Mouse (Mus musculus) small intestine, adult 2 months (tissue): Measurements from ENCODE around the gene Hesx1. TPM values are rescaled to one million over a fixed set of nuclear protein-coding genes. Genes with fewer than 3 reads are reported as not detected.

Source experiments
- H3K27ac ChIP-seq: fragments of 200-500 bp; 2 replicates; pipeline ENCODE4 v1.5.1; 2012; ENCODE audit warnings: low read depth, low read length, control low read depth, inconsistent platforms; ENCODE audit not compliant: insufficient read depth
- H3K27me3 ChIP-seq: fragments of 200-500 bp; 2 replicates; pipeline ENCODE4 v1.6.1; 2012; ENCODE audit warnings: mild to moderate bottlenecking, moderate library complexity, low read length, inconsistent platforms; ENCODE audit not compliant: control insufficient read depth, insufficient read depth
- H3K36me3 ChIP-seq: fragments of 200-500 bp; 2 replicates; pipeline ENCODE4 v1.6.1; 2012; ENCODE audit warnings: mild to moderate bottlenecking, low read length, control low read depth, inconsistent platforms; ENCODE audit not compliant: control insufficient read depth, insufficient read depth
- H3K4me1 ChIP-seq: fragments of 200-500 bp; 2 replicates; pipeline ENCODE4 v1.6.1; 2012; ENCODE audit warnings: low read length, inconsistent platforms, mixed read lengths; ENCODE audit not compliant: control insufficient read depth, insufficient read depth, insufficient read length
- H3K4me3 ChIP-seq: fragments of 200-500 bp; 2 replicates; pipeline ENCODE4 v1.5.1; 2012; ENCODE audit warnings: low read depth, mild to moderate bottlenecking, control low read depth, inconsistent platforms, low read length, moderate library complexity
- CTCF ChIP-seq: fragments of 200-500 bp; IDR thresholded peaks from 2 replicates; pipeline ENCODE4 v1.5.1; 2012; ENCODE audit warnings: low read depth, mild to moderate bottlenecking, control low read depth, inconsistent platforms, low read length, moderate library complexity, mixed read lengths; ENCODE audit not compliant: insufficient replicate concordance, insufficient read length; ENCODE audit errors: extremely low read depth
- POLR2A ChIP-seq: fragments of 200-500 bp; IDR thresholded peaks from 2 replicates; pipeline ENCODE4 v1.6.1; 2012; ENCODE audit warnings: low read depth, mild to moderate bottlenecking, control low read depth, inconsistent platforms, low read length, moderate library complexity
- WGBS: fragments of 180-500 bp; shearing (Covaris S2); methylation state at CpG from one replicate; pipeline ENCODE4 v1.1.7; 2018; 5-methylcytosine and 5-hydroxymethylcytosine counted together
- polyA plus RNA-seq: library from polyadenylated mRNA; depleted of rRNA; stranded (reverse); fragments of >200 nt; gene quantifications from 2 replicates; pipeline ENCODE4 v1.2.3, GENCODE M21; 2012; rRNA removed

Gene Hesx1
- polyA plus RNA-seq, 1 experiment: not detected

DNA sequence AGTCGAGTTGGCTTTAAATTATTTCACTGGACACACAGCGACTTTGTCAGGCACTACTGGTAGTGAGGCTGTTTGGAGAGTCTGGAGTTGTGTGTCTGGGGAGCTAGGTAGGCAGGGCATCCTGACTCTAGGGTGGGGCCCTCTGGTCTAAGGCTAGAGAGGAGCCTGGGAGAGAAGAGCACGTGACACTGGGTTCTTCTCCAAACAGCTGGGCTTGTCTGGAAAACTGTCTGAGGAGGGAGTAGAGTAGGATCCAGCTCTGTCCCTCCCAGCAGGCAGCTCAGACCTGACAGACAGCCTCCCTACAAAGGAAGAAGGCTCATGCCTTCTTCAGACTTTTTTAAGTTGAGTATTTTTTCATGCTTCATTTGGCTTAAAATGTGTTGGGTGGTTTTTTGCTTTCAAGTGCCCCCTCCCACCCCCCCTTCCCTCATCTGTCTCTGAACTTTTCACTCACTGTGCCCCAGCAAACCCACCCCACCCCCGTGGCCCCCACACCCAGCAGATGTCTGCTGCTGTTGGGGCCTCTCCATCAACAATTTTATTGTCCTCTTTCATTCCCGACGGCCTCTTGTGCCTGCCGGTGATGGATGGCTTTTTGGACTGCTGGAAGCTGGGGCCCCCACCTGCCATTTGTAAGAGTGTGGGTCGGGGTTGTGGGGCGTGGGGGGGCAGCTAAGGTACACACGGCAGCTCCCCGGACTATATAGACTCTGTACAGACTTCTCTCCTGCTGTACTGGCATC is 50.2 kb downstream of the Hesx1 start:
- Histone ChIP-seq H3K4me1 (peaks cover 26% of the 10 kb centered on the region; the same call in 1 of the 2 replicates), H3K27ac (0 out of 2 replicates have a peak overlapping the region, but pooled peaks have one; percentile 53), H3K4me3 (no peak overlapping the region), H3K36me3 (no peaks in the 10 kb centered on the region), H3K27me3 (no peaks in the 10 kb centered on the region)
- WGBS: 11% methylated on average over 11 of the region's 11 CpGs
- TF ChIP-seq CTCF: no peak
- TF ChIP-seq POLR2A: no peak

DNA sequence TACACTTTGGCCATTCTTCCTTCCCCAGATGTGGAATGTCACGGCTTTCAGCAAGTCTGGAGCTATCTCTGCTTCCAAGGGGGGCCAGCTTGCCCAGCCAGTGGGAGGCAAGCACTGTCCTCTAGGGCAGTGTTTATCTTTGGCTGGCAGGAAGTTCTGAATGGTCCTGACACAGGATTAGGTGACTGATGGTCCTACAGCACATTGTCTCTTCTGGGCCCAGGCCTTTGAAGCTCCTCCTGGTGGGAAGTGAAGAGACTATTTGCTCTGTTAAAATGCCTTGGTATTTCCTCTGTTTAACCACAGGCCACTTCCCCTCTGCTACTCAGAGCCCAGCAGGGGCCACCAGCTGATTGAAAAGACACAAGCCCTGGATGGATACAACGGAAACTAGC is 50.7 kb downstream of the Hesx1 start:
- H3K4me3 ChIP-seq: no peak overlapping the region
- peaks cover 25% of the 10 kb centered on the region; the same call in 1 of the 2 replicates for H3K4me1 ChIP-seq
- TF ChIP-seq POLR2A (no peak), CTCF (no peak; the same call in 1 of the 2 replicates)

DNA sequence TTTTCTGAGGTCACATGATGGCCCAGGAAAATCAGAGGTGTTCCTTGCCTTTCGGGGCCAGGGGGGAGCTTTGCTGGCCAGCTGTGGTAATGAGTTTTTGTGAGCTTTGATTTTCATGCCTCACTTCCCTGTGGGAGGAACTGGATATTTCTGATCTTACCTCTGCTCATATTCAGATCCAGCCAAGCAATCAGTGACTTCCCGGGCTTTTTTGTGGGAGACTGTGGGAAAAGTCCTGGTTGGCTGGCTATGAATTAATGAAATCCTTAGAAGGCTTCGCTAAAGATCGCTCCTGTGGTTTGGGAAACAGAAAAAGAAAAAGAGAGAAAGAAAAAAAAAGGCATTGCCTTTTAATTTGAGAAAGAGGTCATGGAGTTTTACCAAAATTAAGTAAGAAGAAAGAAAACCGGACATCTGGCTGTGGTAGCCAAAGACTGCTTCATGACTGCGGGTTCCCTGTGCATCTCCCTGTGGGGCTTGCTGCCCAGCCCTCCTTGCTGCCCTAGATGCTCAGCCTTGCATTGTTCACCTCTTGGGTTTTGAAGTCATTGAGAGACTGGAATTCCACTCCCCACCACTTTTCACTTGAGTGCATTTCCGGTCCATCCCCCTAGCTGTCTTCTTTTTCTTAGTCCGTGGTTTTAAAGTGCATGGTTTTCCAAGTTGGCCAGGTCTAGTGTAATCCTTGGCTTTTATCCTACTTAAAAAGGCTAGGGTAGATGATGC is 54.2 kb downstream of the Hesx1 start:
- no peak overlapping the region for H3K27ac ChIP-seq
- 88% methylated on average over 8 of the region's 8 CpGs for WGBS
- no peaks in the 10 kb centered on the region for H3K27me3 ChIP-seq
- TF ChIP-seq POLR2A: no peak
- TF ChIP-seq CTCF: no peak
- no peak overlapping the region for H3K4me3 ChIP-seq
- no peaks in the 10 kb centered on the region for H3K36me3 ChIP-seq
- H3K4me1 ChIP-seq: peaks cover 13% of the 10 kb centered on the region; the same call in 1 of the 2 replicates

More for the DNA sequence above, 50.7 kb downstream of the Hesx1 start:
- H3K27ac ChIP-seq: 0 out of 2 replicates have a peak overlapping the region, but pooled peaks have one; percentile 53
- no peaks in the 10 kb centered on the region for H3K27me3 ChIP-seq
- no peaks in the 10 kb centered on the region for H3K36me3 ChIP-seq
- WGBS: 46% methylated on average over 2 of the region's 2 CpGs

DNA sequence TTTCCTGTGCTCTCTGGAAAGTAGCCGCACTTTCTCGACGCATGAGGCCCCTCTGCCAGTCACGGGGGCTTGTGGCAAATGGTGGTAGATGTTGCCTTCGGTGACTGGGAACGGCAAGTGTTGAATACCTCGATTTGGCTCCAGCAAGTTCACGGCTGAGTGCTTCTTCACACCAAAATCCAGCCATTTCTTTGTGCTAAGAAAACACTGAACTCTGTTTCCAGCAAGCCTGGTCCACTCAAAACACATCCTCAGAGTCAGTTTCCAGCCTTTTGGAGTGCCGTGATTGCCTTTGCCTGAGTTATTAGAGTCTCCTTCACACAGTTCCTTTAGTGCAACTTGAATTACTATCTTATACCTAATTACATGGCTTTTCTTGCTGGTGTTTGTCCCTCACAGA is 55.8 kb downstream of the Hesx1 start:
- Histone ChIP-seq H3K4me3 (no peak overlapping the region), H3K27me3 (no peaks in the 10 kb centered on the region), H3K4me1 (no peaks in the 10 kb centered on the region), H3K27ac (no peak overlapping the region), H3K36me3 (no peaks in the 10 kb centered on the region)
- WGBS: 87% methylated on average over 9 of the region's 9 CpGs
- TF ChIP-seq POLR2A (no peak), CTCF (no peak)

DNA sequence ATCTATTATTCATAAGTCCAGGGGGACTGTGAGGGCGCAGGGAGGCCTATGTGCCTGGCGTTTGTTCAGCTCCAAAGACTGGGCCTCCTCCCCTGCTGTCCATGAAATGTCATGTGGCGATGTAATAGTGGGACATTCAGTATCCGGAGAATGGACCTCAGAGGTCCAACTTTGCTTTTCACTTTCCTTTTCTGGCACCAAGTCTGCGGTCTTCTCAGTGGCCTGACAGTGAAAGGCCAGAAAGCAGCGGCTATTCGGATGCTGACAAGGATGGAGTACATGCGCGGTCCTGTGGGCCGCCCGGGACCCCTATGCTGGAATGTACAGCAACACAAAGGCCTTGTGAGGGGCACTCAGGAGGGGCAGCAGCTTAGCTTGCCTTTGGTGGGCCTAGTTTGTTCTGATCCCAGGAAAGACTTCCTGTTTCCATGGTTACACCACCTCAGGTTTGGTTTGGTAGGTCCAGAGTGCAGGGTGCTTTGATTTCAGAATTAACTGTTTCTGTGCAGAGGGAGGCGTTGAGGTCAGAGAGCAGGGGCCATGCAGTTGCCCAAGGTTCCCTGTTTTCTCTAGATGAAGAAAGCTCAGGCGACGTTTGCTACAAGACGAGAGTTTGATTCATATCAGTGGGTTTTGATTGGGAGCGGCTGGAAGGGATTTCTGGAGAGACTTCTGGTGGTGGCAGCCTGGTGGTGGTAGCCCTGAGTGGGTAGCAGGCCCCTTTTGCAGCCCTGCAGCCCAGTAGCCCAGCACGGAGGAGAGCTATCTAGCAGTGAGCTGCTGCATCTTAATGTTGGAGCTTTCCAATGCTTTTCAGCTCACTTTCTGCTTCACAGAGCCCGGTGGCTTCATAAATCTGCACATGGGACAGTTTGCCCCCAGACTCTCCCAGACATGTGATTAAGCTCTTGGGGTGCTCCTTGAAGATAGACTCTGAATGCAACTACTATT is 56.6 kb downstream of the Hesx1 start:
- H3K27ac ChIP-seq: no peak overlapping the region
- WGBS: 85% methylated on average over 18 of the region's 18 CpGs
- H3K36me3 ChIP-seq: no peaks in the 10 kb centered on the region
- H3K27me3 ChIP-seq: no peaks in the 10 kb centered on the region
- H3K4me3 ChIP-seq: no peak overlapping the region
- no peaks in the 10 kb centered on the region for H3K4me1 ChIP-seq
- TF ChIP-seq CTCF: no peak
- TF ChIP-seq POLR2A: no peak

DNA sequence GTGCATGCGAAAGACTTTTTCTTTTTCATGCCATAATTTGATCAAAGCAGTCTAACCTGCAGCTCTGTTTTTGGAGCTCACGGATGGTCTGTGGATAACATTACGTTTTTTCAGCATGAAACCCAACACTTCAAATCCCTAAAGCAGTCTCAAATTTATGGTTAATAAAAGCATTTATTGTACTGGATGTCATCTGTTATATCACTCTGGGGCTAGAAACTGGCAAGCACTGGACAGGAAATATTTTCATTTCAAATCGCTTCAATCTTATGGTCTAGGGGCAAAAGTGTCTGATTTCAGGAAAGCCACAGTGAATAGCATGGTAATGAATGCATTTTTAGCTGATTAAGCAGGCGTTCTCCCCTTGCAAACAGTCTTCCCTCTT is 57.3 kb downstream of the Hesx1 start:
- no peaks in the 10 kb centered on the region for H3K36me3 ChIP-seq
- H3K27ac ChIP-seq: no peak overlapping the region
- TF ChIP-seq CTCF (no peak), POLR2A (no peak)
- 87% methylated on average over 5 of the region's 5 CpGs for WGBS
- no peaks in the 10 kb centered on the region for H3K4me1 ChIP-seq
- no peaks in the 10 kb centered on the region for H3K27me3 ChIP-seq
- no peak overlapping the region for H3K4me3 ChIP-seq

Other genes starting within 250 kb of the Hesx1 start
- not detected in 2 replicates for gene Asb14, start 99.9 kb upstream of the Hesx1 start, polyA plus RNA-seq
- gene Appl1, start 23.2 kb upstream of the Hesx1 start, polyA plus RNA-seq: 0.44 and 1.3 TPM in 2 replicates
- 0.94 and 1.8 TPM in 2 replicates for gene Il17rd, start 44.5 kb downstream of the Hesx1 start, polyA plus RNA-seq
- gene Arhgef3, start 120.5 kb downstream of the Hesx1 start, polyA plus RNA-seq: 3.0 and 7.0 TPM in 2 replicates